Comparison of ENCODE assay signal across 11 mouse cellular contexts in the genomic region with DNA sequence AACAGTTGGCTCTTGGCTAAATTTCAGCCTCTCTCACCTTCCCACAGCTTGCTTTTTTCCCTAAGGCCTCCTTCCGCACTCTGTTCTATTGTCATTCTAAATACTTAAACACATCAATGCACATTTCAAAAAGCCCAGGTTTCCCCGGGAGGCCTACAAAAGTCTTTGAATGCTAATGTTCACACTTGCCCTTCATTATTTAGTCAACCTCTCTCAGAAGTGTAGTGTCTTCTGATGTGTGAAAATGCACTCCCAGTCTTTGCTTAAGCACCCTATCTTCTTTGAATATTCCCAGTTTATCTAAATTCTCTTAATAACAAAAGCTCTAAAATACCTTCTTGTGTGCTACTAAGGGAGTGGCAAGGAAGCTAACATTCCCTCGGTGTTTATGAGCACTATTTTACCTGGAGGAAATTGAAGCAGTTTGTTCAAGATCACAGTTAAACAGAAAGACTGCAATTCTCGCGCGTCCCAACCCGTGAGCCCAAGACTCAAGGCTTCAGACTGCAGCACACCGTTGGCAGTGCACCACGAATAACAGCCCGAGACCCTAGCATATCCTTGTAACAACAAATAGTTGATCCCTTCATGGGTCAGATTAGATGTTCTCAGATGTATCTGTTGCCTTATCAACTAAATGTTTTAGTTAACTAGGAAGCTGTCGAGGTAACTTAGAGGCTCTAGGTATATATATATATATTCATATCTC. TPM values are rescaled to one million over a fixed set of nuclear protein-coding genes. Genes with fewer than 3 reads are reported as not detected.
DNase-seq lines count a peak whose midpoint lies in the region; ATAC-seq lines count a peak whose summit lies in the region.
"Had no signal": no experiment of that assay in that cellular context is flagged by ENCODE, and none has a peak within 500 bp of the region (broad histone marks: within the 10 kb centered on the region; RNA-seq: fewer than 3 reads in every experiment).

No protein-coding gene starts in this region.

- WGBS in kidney, embryonic 15.5 days, result 43% methylated on average over 11 of the region's 11 CpGs
- WGBS in hindbrain, embryonic 14.5 days, result 15% methylated on average over 11 of the region's 11 CpGs

- DNase-seq in kidney, postnatal 14 days, result no peak
- DNase-seq in embryo, embryonic 11 days, result peak; percentile 58
- DNase-seq in hindbrain, embryonic 14.5 days (ENCODE audit: low spot score), result peak; percentile 37
- DNase-seq in neural tube, embryonic 10.5 days (ENCODE audit: extremely low spot score, low spot score), result peak; percentile 22
- DNase-seq in urinary bladder, adult 18-20 months (ENCODE audit: low spot score in 2 of 2), result no peak
- DNase-seq in frontal cortex, postnatal 36 days (ENCODE audit: low spot score in 2 of 2), result no peak
- no peak for DNase-seq in lung, postnatal 25 days (ENCODE audit: low spot score)
- DNase-seq: adrenal gland, postnatal 10 days; kidney, adult 18-20 months; right cerebral cortex, postnatal 14 days had no signal

- peak overlapping the region; percentile 60; the same call in 1 of the 2 replicates for H3K27ac ChIP-seq in kidney, embryonic 15.5 days
- peak overlapping the region; percentile 95 for H3K27ac ChIP-seq in hindbrain, embryonic 14.5 days

- peaks cover 26% of the 10 kb centered on the region for H3K4me1 ChIP-seq in kidney, embryonic 15.5 days
- peaks cover 32% of the 10 kb centered on the region for H3K4me1 ChIP-seq in hindbrain, embryonic 14.5 days (replicated peaks; ENCODE audit: control insufficient read depth, insufficient read depth, low read length)

- H3K27me3 ChIP-seq in kidney, embryonic 15.5 days, result no peaks in the 10 kb centered on the region
- no peaks in the 10 kb centered on the region for H3K27me3 ChIP-seq in hindbrain, embryonic 14.5 days (ENCODE audit: control insufficient read depth, insufficient read depth, low read length)

- no peak overlapping the region for H3K9ac ChIP-seq in kidney, embryonic 15.5 days
- H3K9ac ChIP-seq in hindbrain, embryonic 14.5 days, result peak overlapping the region; percentile 96

- no peak for ATAC-seq in kidney, embryonic 15.5 days (replicated peaks; ENCODE audit: low FRiP score)
- no peak for ATAC-seq in hindbrain, embryonic 14.5 days (ENCODE audit: low FRiP score)

- H3K4me3 ChIP-seq in kidney, embryonic 15.5 days (replicated peaks), result no peak overlapping the region
- H3K4me3 ChIP-seq in hindbrain, embryonic 14.5 days (replicated peaks; ENCODE audit: low read length), result peak overlapping the region; percentile 89

- H3K9me3 ChIP-seq in kidney, embryonic 15.5 days (replicated peaks), result no peaks in the 10 kb centered on the region
- no peaks in the 10 kb centered on the region for H3K9me3 ChIP-seq in hindbrain, embryonic 14.5 days (ENCODE audit: control insufficient read depth, low read length)

- peak overlapping the region; percentile 80 for H3K4me2 ChIP-seq in kidney, embryonic 15.5 days
- H3K4me2 ChIP-seq in hindbrain, embryonic 14.5 days (replicated peaks), result peak overlapping the region; percentile 79

- peaks cover 6% of the 10 kb centered on the region; the same call in 1 of the 2 replicates for H3K36me3 ChIP-seq in kidney, embryonic 15.5 days
- H3K36me3 ChIP-seq in hindbrain, embryonic 14.5 days (replicated peaks; ENCODE audit: control insufficient read depth, insufficient read depth), result no peaks in the 10 kb centered on the region

RNA-seq across cellular contexts. Expression of a gene that starts 1.2 kb away (rescaled TPM):
- polyA plus RNA-seq in kidney, embryonic 15.5 days (2015; fragmentation: Nextera tagmentation; extraction: Ambion mirVana), result 85.3 and 87.5 TPM in 2 replicates
- polyA plus RNA-seq in hindbrain, embryonic 14.5 days (2014; fragmentation: Nextera tagmentation; extraction: Ambion mirVana), result 52.3 and 59.2 TPM in 2 replicates

RNA-seq across cellular contexts. Expression of a gene that starts 25.6 kb away (rescaled TPM):
- not detected in 2 replicates for polyA plus RNA-seq in kidney, embryonic 15.5 days (2015; fragmentation: Nextera tagmentation; extraction: Ambion mirVana)
- not detected in 2 replicates for polyA plus RNA-seq in hindbrain, embryonic 14.5 days (2014; fragmentation: Nextera tagmentation; extraction: Ambion mirVana)

Comparison
In these comparisons a context has a peak if more than half of its experiments do, and no peak if none do; other contexts are left out.
1. DNase-seq: peak in embryo, embryonic 11 days (single experiment), hindbrain, embryonic 14.5 days (single experiment) and neural tube, embryonic 10.5 days (single experiment); none in kidney, postnatal 14 days (single experiment), urinary bladder, adult 18-20 months (0 of 2), frontal cortex, postnatal 36 days (0 of 2) and lung, postnatal 25 days (single experiment).